Mouse (Mus musculus): ENCODE measurements around the gene Actbl2.

Actbl2 gene

GRCm38 (mm10) chr13:111271868-111272267, 17.1 kb downstream of the Actbl2 start:
- no peak for DNase-seq

- peak; percentile 33 for DNase-seq
Observed at GRCm38 (mm10) chr13:111286461-111287385, 31.9 kb downstream of the Actbl2 start.

- no peak for DNase-seq
Observed at GRCm38 (mm10) chr13:111291161-111291957, 36.5 kb downstream of the Actbl2 start.

- no peak for DNase-seq
Observed at GRCm38 (mm10) chr13:111291958-111292493, 37.2 kb downstream of the Actbl2 start.

GRCm38 (mm10) chr13:111293478-111293877, 38.7 kb downstream of the Actbl2 start:
- no peak for DNase-seq

GRCm38 (mm10) chr13:111294965-111295494, 40.2 kb downstream of the Actbl2 start:
- no peak for DNase-seq

GRCm38 (mm10) chr13:111296029-111296428, 41.2 kb downstream of the Actbl2 start:
- DNase-seq = no peak

GRCm38 (mm10) chr13:111297614-111298013, 42.8 kb downstream of the Actbl2 start:
- no peak for DNase-seq

GRCm38 (mm10) chr13:111299145-111299713, 44.4 kb downstream of the Actbl2 start:
- DNase-seq = no peak

GRCm38 (mm10) chr13:111300846-111301245, 46.0 kb downstream of the Actbl2 start:
- DNase-seq = no peak

GRCm38 (mm10) chr13:111301431-111301830, 46.6 kb downstream of the Actbl2 start:
- DNase-seq = no peak

GRCm38 (mm10) chr13:111304194-111304593, 49.4 kb downstream of the Actbl2 start:
- no peak for DNase-seq

- no peak for DNase-seq
Observed at GRCm38 (mm10) chr13:111304736-111305135, 49.9 kb downstream of the Actbl2 start.

Data from kidney, adult 9 months (tissue).